8 mouse cellular contexts compared by ENCODE assay signal in the genomic region with DNA sequence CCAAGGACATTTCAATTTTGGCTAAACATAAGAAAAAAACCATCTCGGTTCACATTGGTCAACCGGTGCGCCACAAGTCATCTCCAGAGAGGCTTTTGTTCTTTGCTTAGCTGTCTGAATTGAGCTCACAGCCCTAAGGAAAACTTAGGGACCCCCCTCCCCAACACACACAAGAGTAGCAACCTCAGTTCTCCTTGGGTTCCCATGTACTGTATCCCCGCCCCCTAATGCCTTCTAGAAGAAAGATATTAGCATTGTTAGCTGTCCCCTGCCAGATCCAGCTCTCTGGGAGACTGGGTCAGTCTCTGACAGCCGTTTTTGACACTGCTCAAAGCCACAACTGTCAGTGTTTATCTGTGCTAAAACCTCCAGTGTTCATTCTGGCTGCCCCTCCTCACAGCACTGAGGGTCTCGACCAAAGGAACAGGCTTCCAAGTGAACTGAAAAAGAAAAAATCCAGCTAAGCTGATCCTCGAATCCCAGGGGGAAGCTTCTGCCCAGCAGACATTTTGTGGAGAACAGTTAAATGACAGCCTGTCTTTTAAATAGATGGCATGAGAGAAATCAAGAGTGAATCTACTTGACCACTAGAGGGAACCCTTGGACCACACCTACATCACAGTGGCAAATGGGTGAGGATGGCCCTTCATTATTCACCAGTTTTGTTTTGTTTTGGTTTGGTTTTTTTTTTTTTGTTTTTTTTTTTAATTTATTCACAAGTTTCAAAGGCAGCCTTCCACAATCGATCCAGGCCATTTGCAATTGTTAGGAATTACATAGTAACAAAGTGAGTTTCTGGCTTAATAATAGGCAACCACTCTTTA.
DNase-seq lines count a peak whose midpoint lies in the region; ATAC-seq lines count a peak whose summit lies in the region.

No protein-coding gene starts in this region.

- ATAC-seq in limb, embryonic 11.5 days (ENCODE audit: insufficient number of reproducible peaks, low FRiP score, low TSS enrichment, low read depth) = no peak

- DNase-seq in limb, embryonic 11.5 days (ENCODE audit: low spot score) = peak; percentile 28
- no peak for DNase-seq in limb, embryonic 10.5 days (ENCODE audit: low spot score)
- DNase-seq in Muller cell, postnatal 12 days (ENCODE audit: inconsistent ontology term) = peak; percentile 54
- peak; percentile 62 to 71 for DNase-seq in cerebellum, postnatal 14 days
- DNase-seq in heart, postnatal 4 days = peak; percentile 47
- DNase-seq in left cerebral cortex, adult 9 months (ENCODE audit: low spot score in 2 of 2) = peak; percentile 13 to 47
- DNase-seq in naive thymus-derived CD4-positive, alpha-beta T cell, adult 2 months (ENCODE audit: low read depth) = peak; percentile 83
- no peak for DNase-seq in testis, postnatal 14 days (ENCODE audit: low spot score)

- no peaks in the 10 kb centered on the region for H3K27me3 ChIP-seq in limb, embryonic 11.5 days (ENCODE audit: control insufficient read depth, insufficient read depth, low read length)
- H3K27me3 ChIP-seq in limb, embryonic 10.5 days (ENCODE audit: low read depth, poor library complexity, severe bottlenecking) = no peaks in the 10 kb centered on the region

- H3K4me2 ChIP-seq in limb, embryonic 11.5 days (ENCODE audit: low read depth, severe bottlenecking) = no peak overlapping the region

- no peaks in the 10 kb centered on the region for H3K4me1 ChIP-seq in limb, embryonic 11.5 days (ENCODE audit: control insufficient read depth, insufficient read depth, low read length)
- H3K4me1 ChIP-seq in limb, embryonic 10.5 days = 0 out of 2 replicates have a peak, but pooled peaks cover 3% of the 10 kb centered on the region

- no peak overlapping the region for H3K4me3 ChIP-seq in limb, embryonic 11.5 days (ENCODE audit: low read depth, low read length)
- no peak overlapping the region for H3K4me3 ChIP-seq in limb, embryonic 10.5 days

- H3K9ac ChIP-seq in limb, embryonic 11.5 days (ENCODE audit: low read length) = no peak overlapping the region

- H3K36me3 ChIP-seq in limb, embryonic 11.5 days (ENCODE audit: control insufficient read depth, insufficient read depth, low read length) = no peaks in the 10 kb centered on the region
- peaks cover 12% of the 10 kb centered on the region for H3K36me3 ChIP-seq in limb, embryonic 10.5 days

- 63% methylated on average over 8 of the region's 8 CpGs for WGBS in limb, embryonic 11.5 days
- 69% methylated on average over 8 of the region's 8 CpGs for WGBS in limb, embryonic 10.5 days

- no peaks in the 10 kb centered on the region for H3K9me3 ChIP-seq in limb, embryonic 11.5 days (ENCODE audit: control insufficient read depth, low read length)
- H3K9me3 ChIP-seq in limb, embryonic 10.5 days (replicated peaks) = no peaks in the 10 kb centered on the region

- no peak overlapping the region for H3K27ac ChIP-seq in limb, embryonic 11.5 days (replicated peaks; ENCODE audit: low read depth, low read length)
- no peak overlapping the region for H3K27ac ChIP-seq in limb, embryonic 10.5 days

Comparison
In these comparisons a context has a peak if more than half of its experiments do, and no peak if none do; other contexts are left out.
1. DNase-seq: peak in limb, embryonic 11.5 days (single experiment), Muller cell, postnatal 12 days (single experiment), cerebellum, postnatal 14 days (2 of 2), heart, postnatal 4 days (single experiment), left cerebral cortex, adult 9 months (2 of 2) and naive thymus-derived CD4-positive, alpha-beta T cell, adult 2 months (single experiment); none in limb, embryonic 10.5 days (single experiment) and testis, postnatal 14 days (single experiment).